Mouse (Mus musculus): ENCODE results near the gene Gm20518.

Gm20518 gene

GRCm38 (mm10) chr16:17891567-17891959, at the start of gene Gm20518:
TSS of gene Gm20518 (minus strand) at chr16:17891671.
- CTCF ChIA-PET, result no interaction called here

- CTCF ChIA-PET, result no interaction called here
Observed at GRCm38 (mm10) chr16:17939255-17939751, 47.8 kb upstream of the Gm20518 start.

GRCm38 (mm10) chr16:17938821-17939220, 47.4 kb upstream of the Gm20518 start:
- CTCF ChIA-PET, result no interaction called here

- CTCF ChIA-PET, result no interaction called here
Observed at GRCm38 (mm10) chr16:17938187-17938586, 46.7 kb upstream of the Gm20518 start.

GRCm38 (mm10) chr16:17936776-17937175, 45.3 kb upstream of the Gm20518 start:
- CTCF ChIA-PET, result interaction anchor here (1.2 to 1.4 kb wide), 2 partner anchors 8 to 26 kb away, joined by 3 to 4 read pairs; partner anchors contain the start of genes Ess2 and Slc25a1

- CTCF ChIA-PET, result no interaction called here
Observed at GRCm38 (mm10) chr16:17934445-17934910, 43.0 kb upstream of the Gm20518 start.

- CTCF ChIA-PET, result no interaction called here
Observed at GRCm38 (mm10) chr16:17933594-17934444, 42.3 kb upstream of the Gm20518 start.

- CTCF ChIA-PET, result no interaction called here
Observed at GRCm38 (mm10) chr16:17931906-17932460, 40.5 kb upstream of the Gm20518 start.

GRCm38 (mm10) chr16:17929631-17930030, 38.2 kb upstream of the Gm20518 start:
- CTCF ChIA-PET, result no interaction called here

DNA sequence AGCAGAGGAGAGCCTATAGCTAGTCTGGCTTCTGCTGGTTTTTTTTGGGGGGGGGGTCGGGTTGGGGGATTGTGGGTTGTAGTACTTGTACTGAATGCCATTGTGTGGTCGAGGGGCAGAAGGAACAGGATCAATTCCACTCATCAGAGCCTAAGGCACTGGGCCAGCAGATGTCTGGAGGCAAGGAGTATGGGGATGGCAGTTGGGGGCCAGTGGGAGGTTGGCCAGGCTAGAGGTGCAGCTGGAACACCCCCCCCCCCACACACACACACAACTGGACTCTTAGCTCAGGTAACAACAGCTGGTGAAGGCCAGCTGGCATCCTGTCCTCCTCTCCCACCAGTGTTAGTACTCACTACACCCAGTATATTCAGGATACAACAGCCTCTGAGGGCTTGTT, 37.7 kb upstream of the Gm20518 start:
- CTCF ChIA-PET, result no interaction called here

- CTCF ChIA-PET, result interaction anchor here (0.9 kb wide), 1 partner anchor 8 kb away, joined by 3 read pairs; no protein-coding TSS in a partner anchor
Observed at GRCm38 (mm10) chr16:17928627-17929104, 37.2 kb upstream of the Gm20518 start.

DNA sequence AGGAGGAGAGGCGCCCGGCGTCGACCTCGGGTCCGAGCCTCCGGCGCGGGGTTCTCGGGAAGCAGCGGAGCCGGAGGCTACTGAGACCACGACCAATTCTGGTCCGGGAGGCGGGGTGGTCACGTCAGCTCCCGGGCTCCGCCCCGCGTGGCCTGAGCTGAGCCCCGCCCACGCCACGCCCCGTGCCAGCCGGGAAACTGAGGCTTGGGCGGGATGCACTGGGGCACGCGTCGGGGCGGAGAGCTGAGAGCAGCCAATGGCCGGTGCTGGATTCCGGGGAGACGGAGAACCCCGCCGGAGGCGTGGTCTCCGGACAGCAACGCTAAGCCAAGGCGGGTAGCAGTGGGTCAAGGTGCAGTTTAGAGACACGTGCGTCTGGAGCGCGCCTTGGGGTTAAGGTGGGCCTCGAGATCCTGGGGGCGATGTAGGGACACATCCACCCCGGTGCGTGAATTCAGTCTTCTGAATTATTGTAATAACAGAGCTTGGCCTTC, 36.7 kb upstream of the Gm20518 start, which contains the start of gene Slc25a1:
Gene Slc25a1 (minus strand): TSS at position 133 of the 494 bp plus-strand sequence.
- CTCF ChIA-PET, result interaction anchor here (0.9 kb wide), 1 partner anchor 9 kb away, joined by 3 read pairs; no protein-coding TSS in a partner anchor

DNA sequence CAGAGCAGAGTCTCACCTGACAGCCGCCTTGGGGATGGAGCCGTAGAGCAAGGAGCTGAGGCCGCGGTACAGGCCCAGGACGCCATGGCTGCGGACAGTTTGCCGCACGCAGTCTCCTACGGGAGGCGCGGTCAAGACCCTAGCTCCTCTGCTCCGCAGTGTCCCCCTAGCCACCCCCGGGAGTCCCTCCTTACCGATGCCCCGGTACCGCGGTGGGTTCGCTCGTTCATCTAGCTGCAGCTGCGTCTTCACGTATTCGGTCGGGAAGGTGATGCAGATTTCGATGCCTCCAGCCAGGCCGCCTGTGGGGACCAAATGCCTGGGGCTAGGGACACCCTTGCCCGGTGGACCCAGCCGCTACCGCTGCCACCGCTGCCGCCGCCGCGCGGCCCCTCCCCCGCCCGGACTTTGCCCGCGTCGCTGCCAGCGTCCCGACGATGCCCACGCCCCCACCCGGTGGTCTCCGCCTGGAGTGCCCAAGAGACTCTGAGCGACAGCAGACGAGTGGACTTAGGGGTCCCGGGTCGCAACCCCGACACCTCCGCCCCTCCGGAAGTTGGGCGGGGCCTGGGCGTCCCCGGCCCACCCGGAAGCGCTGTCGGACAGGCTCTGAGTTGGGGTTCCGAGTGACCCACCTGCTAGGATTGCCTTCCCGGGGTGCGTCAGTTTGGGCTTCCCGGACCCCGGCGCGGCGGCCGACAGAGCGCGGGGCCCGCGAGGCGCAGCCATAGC, 36.0 kb upstream of the Gm20518 start:
- CTCF ChIA-PET, result interaction anchor here (0.9 kb wide), 1 partner anchor 9 kb away, joined by 3 read pairs; no protein-coding TSS in a partner anchor

DNA sequence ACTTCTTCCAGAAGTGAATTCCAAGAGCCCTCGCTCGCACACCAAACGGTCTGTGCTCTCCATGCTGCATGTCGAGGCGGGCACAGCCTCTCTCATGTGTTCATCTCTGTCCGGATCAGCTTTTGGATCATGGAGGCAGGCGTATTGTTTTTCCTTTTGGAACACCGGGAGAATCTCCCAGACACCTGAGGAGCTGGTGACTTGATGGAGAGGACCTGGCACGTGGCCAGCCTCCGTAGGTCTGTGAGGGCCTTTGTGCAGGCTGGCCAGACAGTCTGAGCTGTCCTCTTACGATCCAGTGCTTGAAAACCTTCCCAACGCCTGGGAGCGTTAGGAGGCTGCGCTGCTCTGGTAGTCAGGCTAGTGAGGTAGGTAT, 30.7 kb upstream of the Gm20518 start:
- CTCF ChIA-PET, result interaction anchor here (0.5 to 1.2 kb wide), 3 partner anchors 14 to 20 kb away, joined by 3 read pairs; no protein-coding TSS in a partner anchor

- CTCF ChIA-PET, result interaction anchor here (0.5 to 1.2 kb wide), 3 partner anchors 14 to 20 kb away, joined by 3 read pairs; no protein-coding TSS in a partner anchor
Observed at GRCm38 (mm10) chr16:17921325-17922162, 30.1 kb upstream of the Gm20518 start.

- CTCF ChIA-PET, result no interaction called here
Observed at GRCm38 (mm10) chr16:17920586-17920985, 29.1 kb upstream of the Gm20518 start.

DNA sequence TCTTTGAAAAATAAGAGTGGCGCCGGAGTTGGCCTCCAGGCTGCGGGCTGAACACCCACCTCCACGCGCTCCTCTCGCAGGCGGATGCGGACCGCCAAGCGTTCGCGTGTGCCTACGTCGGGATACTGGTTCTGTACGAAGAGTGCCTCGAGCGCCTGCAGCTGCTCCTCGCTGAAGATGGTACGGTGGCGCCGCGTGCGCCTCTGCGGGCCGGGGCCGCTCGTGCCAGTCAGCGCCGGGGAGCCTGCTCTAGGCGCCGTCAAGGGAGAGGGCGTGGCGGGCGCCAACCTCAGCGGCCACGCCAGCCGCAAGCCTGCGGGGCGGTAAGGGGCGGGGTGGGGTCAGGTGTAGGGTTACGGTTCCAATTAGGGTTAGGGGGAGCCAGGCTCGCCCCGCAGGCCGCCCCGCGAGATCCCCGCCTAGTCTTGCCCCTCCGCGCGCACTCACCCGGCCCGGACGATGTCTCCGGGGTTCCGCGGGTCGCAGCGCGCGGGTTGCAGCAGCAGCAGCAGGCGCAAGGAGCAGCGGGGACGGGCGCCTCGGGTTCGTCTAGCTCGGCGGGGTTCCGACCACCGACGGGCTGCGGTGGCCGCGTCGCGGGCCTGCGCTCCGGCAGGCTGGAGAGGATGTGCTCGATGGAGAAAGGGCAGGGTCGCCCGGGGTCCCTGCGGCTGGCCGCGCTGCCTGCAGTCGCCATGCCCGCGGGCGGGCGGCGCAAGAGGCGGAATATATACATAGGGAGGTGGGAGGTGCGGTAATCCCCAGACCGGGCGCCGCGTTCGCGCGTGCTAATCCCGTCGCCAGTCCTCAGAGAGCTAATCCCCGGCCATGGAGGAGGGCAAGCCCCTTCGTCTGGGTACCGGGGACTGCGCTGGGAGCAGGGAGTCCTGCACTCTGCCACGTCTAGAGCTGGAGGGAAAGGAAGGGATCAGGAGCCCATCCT, 23.1 kb upstream of the Gm20518 start, which contains the start of gene Gsc2:
Gene Gsc2 (minus strand): TSS at position 753 of the 943 bp plus-strand sequence.
- CTCF ChIA-PET, result no interaction called here

GRCm38 (mm10) chr16:17911052-17911595, 19.7 kb upstream of the Gm20518 start, which contains the start of gene Ess2:
TSS of gene Ess2 (minus strand) at chr16:17911348.
- CTCF ChIA-PET, result interaction anchor here (0.9 kb wide), 1 partner anchor 25 kb away, joined by 4 read pairs; no protein-coding TSS in a partner anchor

GRCm38 (mm10) chr16:17898462-17898861, 7.0 kb upstream of the Gm20518 start, which contains the start of the genes Dgcr2 and Tssk2:
TSS of gene Dgcr2 (minus strand) at chr16:17898562.
TSS of gene Tssk2 (plus strand) at chr16:17898637.
- CTCF ChIA-PET, result no interaction called here

All from spleen, embryonic (tissue).